Mouse (Mus musculus) CH12.LX (cell line): ENCODE measurements at regions not wholly inside any gene's neighbourhood (a gene's known extent, or its start where the extent isn't known, plus 50 kb on each side); places are given as distances from the start of the nearest gene placed in this dataset.

Experiments used
- DNase-seq: peaks from one replicate; pipeline ENCODE4 v3.0.0-alpha.2; 2013; ENCODE audit errors: extremely low read depth
- H3K27ac ChIP-seq: 2 replicates; pipeline ENCODE4 v1.5.1; 2012; ENCODE audit warnings: low read depth, mild to moderate bottlenecking, control low read depth, moderate library complexity; ENCODE audit not compliant: insufficient read depth
- H3K27me3 ChIP-seq: replicated peaks from 2 replicates; pipeline ENCODE3; 2012; ENCODE audit warnings: inconsistent platforms
- H3K36me3 ChIP-seq, 2 experiments: replicated peaks in 1 of 2; 2 replicates each; pipeline versions ENCODE3 to v1.6.1; 2012; ENCODE audit warnings: inconsistent platforms in 1 of 2, low read length in 1 of 2, mild to moderate bottlenecking in 1 of 2, mixed read lengths in 1 of 2, moderate library complexity in 1 of 2; ENCODE audit not compliant: control insufficient read depth in 1 of 2, insufficient read depth in 1 of 2
- H3K4me1 ChIP-seq, 2 experiments: 2 replicates each; pipeline ENCODE4 v1.6.1; 2012; ENCODE audit warnings: inconsistent platforms in 1 of 2, moderate library complexity in 1 of 2; ENCODE audit not compliant: insufficient read depth in 2 of 2, control insufficient read depth in 1 of 2
- H3K4me2 ChIP-seq: 2 replicates; pipeline ENCODE4 v1.6.1; 2012; ENCODE audit warnings: low read depth, mild to moderate bottlenecking, control low read depth; ENCODE audit not compliant: poor library complexity, insufficient read depth, severe bottlenecking
- H3K4me3 ChIP-seq, 3 experiments: fragments of 150-350 bp in 1 of 3; sonication (generic) in 1 of 3; replicated peaks in 1 of 3; 2 replicates each; pipeline versions ENCODE3 to v1.5.1; 2011 to 2012; ENCODE audit warnings: low read depth in 2 of 3, low read length in 2 of 3, mild to moderate bottlenecking in 2 of 3, moderate library complexity in 2 of 3, control low read depth in 1 of 3, improper control_type of control experiment in 1 of 3, inconsistent platforms in 1 of 3, mixed read lengths in 1 of 3; ENCODE audit not compliant: poor library complexity in 1 of 3
- H3K79me2 ChIP-seq: replicated peaks from 2 replicates; pipeline ENCODE4 v1.6.1; 2012; ENCODE audit warnings: mild to moderate bottlenecking, moderate library complexity; ENCODE audit not compliant: control insufficient read depth, poor library complexity, insufficient read depth, severe bottlenecking; ENCODE audit errors: extremely low read depth
- H3K9ac ChIP-seq: 2 replicates; pipeline ENCODE4 v1.6.1; 2012; ENCODE audit warnings: low read depth, mild to moderate bottlenecking, control low read depth, moderate library complexity; ENCODE audit not compliant: insufficient read depth
- H3K9me3 ChIP-seq: replicated peaks from 2 replicates; pipeline ENCODE3; 2012; ENCODE audit warnings: low read length, inconsistent platforms, mixed read lengths
- CHD1 ChIP-seq: IDR thresholded peaks from 2 replicates; pipeline ENCODE4 v1.6.1; 2012; ENCODE audit warnings: low read depth, low read length, improper control_type of control experiment, inconsistent platforms
- E2F4 ChIP-seq: IDR thresholded peaks from 2 replicates; pipeline ENCODE4 v1.6.1; 2011; ENCODE audit warnings: low read depth, low read length, improper control_type of control experiment; ENCODE audit not compliant: insufficient replicate concordance
- ELF1 ChIP-seq: IDR thresholded peaks from 2 replicates; pipeline ENCODE4 v1.6.1; 2014; ENCODE audit warnings: low read depth, mild to moderate bottlenecking, inconsistent platforms, low read length, improper control_type of control experiment
- EP300 ChIP-seq: IDR thresholded peaks from 2 replicates; pipeline ENCODE4 v1.6.1; 2011; ENCODE audit warnings: low read length, improper control_type of control experiment
- KAT2A ChIP-seq: IDR thresholded peaks from 2 replicates; pipeline ENCODE4 v1.6.1; 2012; ENCODE audit warnings: low read length, improper control_type of control experiment, inconsistent platforms; ENCODE audit not compliant: insufficient replicate concordance
- MAX ChIP-seq: IDR thresholded peaks from 2 replicates; pipeline ENCODE4 v1.6.1; 2011; ENCODE audit warnings: low read length, improper control_type of control experiment
- MAZ ChIP-seq: IDR thresholded peaks from 2 replicates; pipeline ENCODE4 v1.6.1; 2012; ENCODE audit warnings: low read depth, mild to moderate bottlenecking, inconsistent platforms, low read length, improper control_type of control experiment, moderate library complexity
- PAX5 ChIP-seq: IDR thresholded peaks from 2 replicates; pipeline ENCODE4 v1.6.1; 2012; ENCODE audit warnings: low read length, inconsistent platforms, mixed read lengths
- RCOR1 ChIP-seq: conservative IDR thresholded peaks from 2 replicates; pipeline ENCODE4 v1.6.1; 2012; ENCODE audit warnings: low read depth, mild to moderate bottlenecking, inconsistent platforms, low read length, improper control_type of control experiment
- TBP ChIP-seq: conservative IDR thresholded peaks from 2 replicates; pipeline ENCODE4 v1.6.1; 2011; ENCODE audit warnings: low read depth, low read length, improper control_type of control experiment
- UBTF ChIP-seq: IDR thresholded peaks from 2 replicates; pipeline ENCODE4 v1.6.1; 2012; ENCODE audit warnings: low read depth, mild to moderate bottlenecking, inconsistent platforms, low read length, improper control_type of control experiment, moderate library complexity
- USF2 ChIP-seq: conservative IDR thresholded peaks from 2 replicates; pipeline ENCODE4 v1.6.1; 2011; ENCODE audit warnings: low read depth, low read length, improper control_type of control experiment
- ZMIZ1 ChIP-seq: IDR thresholded peaks from 2 replicates; pipeline ENCODE4 v1.6.1; 2012; ENCODE audit warnings: low read depth, mild to moderate bottlenecking, inconsistent platforms, low read length, improper control_type of control experiment
- ZNF384 ChIP-seq: IDR thresholded peaks from 2 replicates; pipeline ENCODE4 v1.6.1; 2012; ENCODE audit warnings: low read depth, low read length, improper control_type of control experiment, inconsistent platforms
- dilution Hi-C: fragments of 300-500 bp; cut with MboI; formaldehyde crosslinking; loops from 2 replicates; pipeline ENCODE4 v1.14.3; 2020; ENCODE audit warnings: low sequenced_read_pairs; ENCODE audit not compliant: extremely low pct_unique_long_range_greater_than_20kb, extremely low pct_ligation_motif_present
- in situ Hi-C: fragments of 300-500 bp; cut with MboI; formaldehyde crosslinking; loops from 3 replicates; pipeline ENCODE4 v1.14.3; 2019; ENCODE audit warnings: low sequenced_read_pairs, low pct_ligation_motif_present, low pct_unique_long_range_greater_than_20kb, mixed read lengths

GRCm38 (mm10) chr16:5545801-5546200 is 290.0 kb upstream of the Eef2kmt start:
- H3K79me2 ChIP-seq, result no peaks in the 10 kb centered on the region
- no peaks in the 10 kb centered on the region for H3K9me3 ChIP-seq
- H3K27ac ChIP-seq, result no peak overlapping the region
- H3K4me3 ChIP-seq, result no peak overlapping the region
- TF ChIP-seq TBP (no peak), UBTF (no peak), KAT2A (no peak), PAX5 (no peak), ELF1 (no peak), E2F4 (no peak)
- H3K4me1 ChIP-seq, result peaks cover 0 to 9% of the 10 kb centered on the region in 2 experiments; a peak in 2 of 4 replicates
- no peaks in the 10 kb centered on the region for H3K36me3 ChIP-seq
- dilution Hi-C loops (no loop called here), in situ Hi-C loops (no loop called here)
- no peak for DNase-seq
- H3K4me2 ChIP-seq, result no peak overlapping the region
- peaks cover 37% of the 10 kb centered on the region for H3K27me3 ChIP-seq
- no peak overlapping the region for H3K9ac ChIP-seq

- H3K79me2 ChIP-seq, result no peaks in the 10 kb centered on the region
- H3K9me3 ChIP-seq, result no peaks in the 10 kb centered on the region
- no peak overlapping the region for H3K4me3 ChIP-seq
- H3K4me1 ChIP-seq, result peaks cover 0 to 9% of the 10 kb centered on the region in 2 experiments; a peak in 2 of 4 replicates
- DNase-seq, result no peak
- in situ Hi-C loops, result no loop called here
- H3K36me3 ChIP-seq, result no peaks in the 10 kb centered on the region
- TF ChIP-seq CHD1 (no peak), ELF1 (no peak), MAZ (no peak), EP300 (no peak), ZNF384 (no peak), TBP (no peak), MAX (no peak), ZMIZ1 (no peak), USF2 (no peak), KAT2A (no peak), RCOR1 (no peak)
- dilution Hi-C loops, result no loop called here
- H3K27me3 ChIP-seq, result peaks cover 33% of the 10 kb centered on the region
- no peak overlapping the region for H3K9ac ChIP-seq
- H3K27ac ChIP-seq, result no peak overlapping the region
- no peak overlapping the region for H3K4me2 ChIP-seq
These were observed 288.7 kb upstream of the Eef2kmt start for GRCm38 (mm10) chr16:5544436-5544835.
